Mouse (Mus musculus) v-Abl transformed pro-B cells (cell line): ENCODE measurements around the gene St7.

Experiments
- in situ Hi-C, 2 experiments: fragments of 400-800 bp; cut with MboI; formaldehyde crosslinking; loops; one replicate each; pipeline ENCODE4 v1.15.1; 2025; ENCODE audit not compliant: unreplicated experiment in 2 of 2

Gene St7

DNA sequence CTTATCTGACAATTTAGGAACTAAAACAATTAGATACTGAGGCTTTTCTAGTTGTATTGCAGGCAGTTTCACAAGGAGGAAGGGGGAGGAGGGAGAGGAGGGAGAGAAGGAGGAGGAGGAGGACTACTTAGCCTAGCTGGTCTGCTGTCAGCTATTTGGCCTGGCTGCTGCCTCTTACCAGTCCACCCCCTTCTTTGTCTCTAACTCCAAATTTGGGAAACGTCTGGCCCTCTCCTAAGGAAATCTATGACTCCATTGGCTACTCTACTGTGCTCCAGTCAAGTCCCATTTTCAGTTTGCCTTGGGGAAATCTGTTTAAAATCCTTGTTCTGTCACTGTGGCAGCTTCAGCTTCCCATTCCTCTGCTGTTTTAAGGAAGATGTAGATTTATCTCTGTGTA, 175.1 kb downstream of the St7 start:
- in situ Hi-C loops: no loop called here

DNA sequence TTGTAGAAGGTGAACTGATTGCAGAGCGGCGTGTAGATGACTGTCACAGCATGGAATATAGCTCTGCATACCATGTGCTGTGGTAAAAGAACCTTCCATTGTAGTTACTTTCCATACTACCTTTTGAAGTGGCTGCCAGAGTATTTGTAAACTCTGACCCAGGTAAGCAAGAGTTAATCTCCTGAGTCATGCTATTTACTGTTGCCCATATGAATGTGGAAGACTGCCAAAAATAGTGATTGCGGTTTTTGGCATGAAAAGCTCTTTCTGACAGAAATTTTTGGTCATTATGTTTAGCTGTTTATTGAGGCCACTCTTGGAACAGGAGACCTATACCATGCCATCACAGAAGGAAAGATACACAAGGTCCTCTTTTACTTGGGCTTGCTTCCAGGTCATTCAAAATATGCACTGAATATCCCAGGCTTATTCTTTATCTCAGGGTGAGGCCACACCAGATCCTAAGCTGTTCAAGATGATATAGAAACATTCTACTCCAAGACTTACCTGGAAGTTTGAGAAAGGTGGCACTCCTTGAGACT, 179.2 kb downstream of the St7 start:
- in situ Hi-C loops: no loop called here

DNA sequence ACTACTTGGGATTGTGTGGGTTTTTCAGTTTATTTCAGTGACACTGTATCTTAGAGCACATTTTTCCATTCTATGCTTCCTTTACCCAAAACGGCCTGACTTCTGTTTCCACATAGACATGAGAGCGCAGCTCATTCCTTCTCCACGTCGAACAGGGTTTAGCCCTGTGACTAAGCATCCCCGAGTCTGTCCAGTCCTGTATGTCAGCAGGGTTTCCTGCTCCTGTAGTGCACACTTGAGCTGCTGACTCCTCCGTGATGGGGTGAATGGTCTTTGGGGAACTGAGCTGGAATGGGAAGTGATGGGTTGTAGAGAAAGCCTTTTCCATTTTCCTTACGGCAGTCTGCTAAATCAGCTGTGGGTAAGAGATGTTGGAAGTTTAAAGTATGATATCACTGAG, 182.9 kb downstream of the St7 start:
- in situ Hi-C loops: no loop called here

DNA sequence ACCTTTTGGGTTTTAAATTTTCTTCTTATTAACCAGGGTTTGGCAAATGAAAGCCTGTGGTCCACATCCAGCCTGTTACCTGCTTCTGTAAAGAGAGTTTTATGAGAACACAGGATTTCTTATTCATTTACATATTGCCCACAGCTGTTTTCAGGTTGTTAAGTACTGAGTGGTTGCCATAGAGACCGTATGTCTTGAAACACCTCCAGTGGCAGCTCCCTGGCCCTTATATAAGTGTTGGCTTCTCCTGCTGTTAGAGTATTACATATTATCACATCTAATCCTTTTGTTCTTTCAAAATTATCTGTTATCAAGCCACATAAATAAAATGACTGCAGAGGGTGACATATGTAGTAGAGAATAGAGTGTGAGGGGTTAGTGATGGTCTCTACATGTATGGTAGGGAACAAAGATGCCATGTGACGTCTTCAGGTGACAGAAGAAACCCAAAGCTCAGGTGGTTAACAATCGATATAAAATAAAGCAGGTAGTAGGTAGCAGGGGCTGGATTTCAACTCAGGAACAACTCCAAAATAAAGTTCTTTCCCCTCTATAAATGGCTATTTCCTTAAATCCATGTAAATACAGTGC, 183.4 kb downstream of the St7 start:
- in situ Hi-C loops: no loop called here

DNA sequence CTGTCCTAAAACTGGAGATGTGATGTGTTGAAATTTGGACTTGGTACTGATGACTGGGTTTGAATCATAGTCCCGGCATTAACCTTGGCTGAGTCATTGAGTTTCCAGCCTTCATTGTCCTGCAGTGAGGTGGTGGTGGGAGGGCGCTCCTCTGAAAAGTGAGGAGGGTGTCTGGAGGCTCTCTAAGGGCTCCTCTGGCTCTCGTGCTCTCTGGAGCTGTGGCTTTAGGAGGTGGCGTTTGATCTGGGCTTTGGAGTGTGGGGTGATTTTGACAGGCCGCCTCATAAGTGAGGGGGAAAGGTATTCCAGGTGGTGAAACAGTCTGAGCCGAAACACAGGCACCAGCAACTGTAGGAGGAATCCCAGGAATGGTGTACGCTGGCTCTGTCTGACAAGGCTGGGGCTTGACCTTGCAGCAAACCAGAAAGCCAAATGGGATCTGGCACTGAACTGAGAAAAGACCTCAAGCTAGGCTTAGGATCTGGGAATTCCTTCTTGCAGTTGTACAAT, 184.0 kb downstream of the St7 start:
- in situ Hi-C loops: no loop called here

DNA sequence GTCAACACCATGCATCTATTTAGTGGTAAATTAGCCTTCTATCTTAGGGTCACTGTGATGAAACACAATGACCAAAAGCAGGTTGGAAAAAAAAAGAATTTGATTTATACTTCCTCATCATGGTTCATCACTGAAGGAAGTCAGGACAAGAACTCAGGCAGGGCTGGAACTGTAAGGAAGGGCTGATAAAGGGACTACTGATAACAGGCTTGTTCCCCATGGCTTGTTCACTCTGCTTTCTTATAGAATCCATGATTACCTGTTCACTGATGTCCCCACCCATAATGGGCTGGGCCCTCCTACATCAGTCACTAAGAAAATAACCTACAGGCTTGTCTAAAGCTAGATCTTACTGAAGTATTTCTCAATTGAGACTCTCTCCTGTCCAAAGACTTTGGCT, 190.2 kb downstream of the St7 start:
- in situ Hi-C loops: no loop called here

DNA sequence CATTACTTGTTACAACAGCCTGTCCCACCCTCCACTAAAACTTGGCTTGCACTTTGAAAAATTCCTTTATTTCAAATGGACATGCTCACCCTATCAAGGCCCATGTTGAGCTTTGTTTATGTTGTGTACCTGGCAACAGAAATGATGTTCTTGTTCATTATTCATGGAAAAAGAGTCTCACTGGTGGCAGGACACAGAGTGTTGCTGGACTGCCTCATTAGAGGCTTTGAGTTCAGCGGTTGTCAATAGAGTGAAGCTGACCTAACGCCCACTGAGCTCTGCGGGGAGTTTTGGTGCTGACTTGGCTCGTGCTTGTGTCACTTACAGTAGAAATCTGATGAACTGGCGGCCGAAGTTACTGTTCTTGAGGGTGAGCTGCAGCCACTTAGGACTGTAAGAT, 195.0 kb downstream of the St7 start:
- in situ Hi-C loops: no loop called here

DNA sequence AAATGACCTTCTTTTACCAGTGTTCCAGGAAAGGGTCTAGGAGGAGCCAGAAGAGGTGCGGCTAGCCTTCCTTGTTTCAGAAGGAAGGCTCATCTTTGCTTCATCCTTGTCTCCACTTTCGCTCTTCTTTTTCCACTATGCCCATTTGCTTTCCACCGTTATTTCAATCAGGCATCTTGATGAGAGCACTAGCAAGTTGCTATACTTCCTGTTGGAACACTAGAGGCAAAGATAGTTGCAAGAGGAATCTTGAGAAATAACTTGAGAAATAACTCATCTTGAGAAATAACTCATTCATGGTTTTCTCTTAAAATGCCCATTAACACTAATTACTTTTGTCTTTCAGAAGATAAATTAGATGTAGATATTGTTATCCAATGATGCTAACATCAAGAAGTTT, 202.8 kb downstream of the St7 start:
- in situ Hi-C loops: no loop called here

DNA sequence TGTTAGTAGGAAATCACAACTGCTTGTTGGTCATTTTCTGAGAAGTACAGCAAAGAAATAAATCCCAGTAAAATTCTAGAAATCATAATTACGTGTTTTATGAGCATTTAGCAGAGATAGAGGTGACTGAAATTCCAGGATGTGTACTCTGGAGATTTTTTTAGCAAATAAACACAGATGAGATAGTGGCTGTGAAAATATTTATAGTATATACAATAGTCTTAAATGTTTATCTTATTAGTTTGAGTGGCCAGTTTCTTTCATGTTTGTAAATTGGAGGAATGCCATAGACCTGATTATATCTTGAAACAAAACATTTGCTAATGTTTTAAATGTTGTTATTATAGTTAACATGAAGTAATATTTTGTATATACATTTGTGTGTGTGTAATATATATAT, 205.8 kb downstream of the St7 start:
- in situ Hi-C loops: no loop called here

DNA sequence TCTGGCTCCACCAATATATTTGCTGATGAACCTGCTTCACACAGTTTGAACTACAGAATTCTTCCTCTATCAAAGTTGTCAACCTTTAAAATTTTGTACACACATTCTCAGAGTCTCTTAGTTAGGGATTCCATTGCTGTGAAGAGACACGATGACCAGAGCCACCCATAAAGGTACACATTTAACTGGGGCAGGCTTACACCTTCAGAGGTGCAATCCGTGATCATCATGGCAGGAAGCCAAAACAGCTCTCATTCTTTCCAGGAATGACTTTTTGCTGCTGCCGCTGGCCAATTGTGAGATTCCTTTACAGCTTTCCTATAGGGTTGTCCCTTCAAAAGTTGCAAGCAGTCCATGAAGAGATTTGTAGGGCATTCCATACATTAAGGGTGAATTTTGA, 210.6 kb downstream of the St7 start:
- in situ Hi-C loops: no loop called here

DNA sequence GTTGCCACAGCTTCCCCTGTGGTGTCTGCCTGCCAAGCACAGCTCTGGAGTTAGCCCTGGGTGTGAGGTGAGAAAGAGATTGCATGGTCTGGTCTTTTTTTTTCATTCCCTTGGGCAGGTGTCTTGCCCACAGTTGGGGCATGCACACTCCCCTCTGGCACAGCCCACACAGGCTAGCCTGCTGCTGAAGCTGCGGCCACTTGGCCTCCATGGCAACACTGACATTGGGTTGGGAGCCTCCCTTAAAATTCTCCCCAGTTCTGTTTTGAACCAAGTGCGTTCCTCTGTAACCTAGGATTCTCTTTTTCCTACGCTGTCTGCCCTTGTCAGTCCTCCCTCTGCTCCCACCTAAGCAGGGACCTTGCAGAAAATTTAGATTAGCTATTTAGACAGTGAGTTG, 213.0 kb downstream of the St7 start:
- in situ Hi-C loops: no loop called here

DNA sequence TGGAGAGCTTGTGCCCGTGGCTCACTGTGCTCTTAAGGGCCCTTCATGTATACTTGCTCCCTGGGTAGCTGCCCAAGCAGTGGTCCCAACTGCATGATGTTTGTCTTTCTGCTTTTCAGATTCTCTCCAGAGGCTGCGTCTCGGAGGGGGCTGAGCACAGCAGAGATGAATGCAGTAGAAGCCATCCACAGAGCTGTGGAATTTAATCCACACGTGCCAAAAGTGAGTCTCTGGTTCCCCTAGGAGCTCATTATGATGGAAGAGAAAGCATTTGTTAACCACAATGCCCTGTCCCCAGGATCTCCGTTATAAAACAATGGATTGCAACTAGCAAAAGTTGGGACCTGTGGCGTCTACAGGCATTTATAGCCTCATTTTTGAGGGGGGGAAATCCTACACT, 213.6 kb downstream of the St7 start:
- in situ Hi-C loops: no loop called here

DNA sequence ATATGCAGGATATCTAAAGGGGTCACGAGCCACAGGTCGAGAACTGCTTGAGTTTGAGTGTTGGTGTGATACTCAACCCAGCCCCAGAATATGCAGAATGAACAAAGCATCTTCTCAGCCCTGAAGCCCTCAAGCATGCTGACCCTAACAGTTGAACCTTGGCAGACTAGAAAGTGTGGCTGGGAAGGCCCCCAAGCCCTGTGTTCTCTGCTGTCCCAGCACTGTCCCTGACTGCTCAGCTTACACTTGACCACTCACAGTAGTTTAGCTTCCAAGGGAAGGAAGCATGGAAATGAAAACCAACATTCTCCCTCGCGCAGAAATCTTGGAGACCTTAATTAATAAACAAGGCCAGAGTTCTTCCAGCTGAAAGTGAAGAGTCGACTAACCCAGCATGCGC, 219.6 kb downstream of the St7 start:
- in situ Hi-C loops: no loop called here

DNA sequence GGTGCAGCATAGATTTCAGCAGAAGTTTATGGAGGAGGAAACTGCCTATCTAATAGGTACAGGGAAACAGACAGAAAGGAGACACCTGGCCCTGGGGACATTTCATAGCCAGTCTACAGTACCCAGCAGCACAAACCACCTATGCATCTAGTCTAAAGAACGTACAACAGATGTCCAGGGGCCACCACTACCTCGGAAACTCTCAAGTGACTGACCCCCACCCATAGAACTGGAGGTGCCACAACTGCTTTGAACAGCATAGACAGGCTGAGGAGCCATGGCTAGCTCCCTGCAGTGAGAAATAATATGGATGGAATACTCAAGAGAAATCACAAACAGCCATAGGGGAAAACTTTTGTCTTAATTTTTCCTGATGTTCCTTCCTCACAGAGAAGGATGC, 220.1 kb downstream of the St7 start:
- in situ Hi-C loops: no loop called here

DNA sequence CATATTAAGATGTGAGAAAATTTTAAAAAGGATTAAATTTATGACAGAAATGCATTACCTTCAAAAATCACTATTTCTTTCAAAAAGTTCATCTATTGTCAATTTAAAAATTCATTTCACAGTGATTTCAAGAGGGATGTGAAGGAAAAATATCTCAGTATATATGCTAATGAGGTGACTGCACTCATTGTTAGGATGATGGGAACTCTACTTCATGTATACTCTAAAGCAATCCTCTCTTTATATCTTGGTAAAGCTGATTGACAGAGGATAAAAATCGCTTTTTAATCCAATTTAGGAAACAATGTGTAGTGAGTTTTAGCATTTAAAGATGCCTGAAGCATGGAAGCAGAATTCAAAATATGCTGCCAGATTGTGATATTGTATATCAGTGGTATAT, 220.6 kb downstream of the St7 start:
- in situ Hi-C loops: no loop called here

DNA sequence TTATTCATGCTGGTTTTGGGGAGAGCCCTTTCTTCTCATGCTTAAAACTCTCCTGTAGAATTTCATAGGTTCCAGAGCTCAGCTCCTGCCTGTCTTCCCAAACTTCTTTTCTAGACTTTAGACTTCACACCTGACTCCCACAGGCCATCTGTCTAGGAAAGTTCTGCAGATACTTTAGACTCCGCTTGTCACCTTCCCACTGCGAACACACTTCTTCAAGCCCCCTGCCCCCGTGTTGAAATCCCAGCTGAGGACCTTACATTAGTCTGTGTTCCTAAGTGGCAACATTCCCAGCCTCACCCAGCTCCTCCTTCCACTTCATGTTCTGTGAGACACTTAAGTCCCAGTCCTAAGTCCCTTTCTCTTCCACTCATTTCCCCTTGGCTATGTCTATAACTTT, 221.6 kb downstream of the St7 start:
- in situ Hi-C loops: no loop called here

DNA sequence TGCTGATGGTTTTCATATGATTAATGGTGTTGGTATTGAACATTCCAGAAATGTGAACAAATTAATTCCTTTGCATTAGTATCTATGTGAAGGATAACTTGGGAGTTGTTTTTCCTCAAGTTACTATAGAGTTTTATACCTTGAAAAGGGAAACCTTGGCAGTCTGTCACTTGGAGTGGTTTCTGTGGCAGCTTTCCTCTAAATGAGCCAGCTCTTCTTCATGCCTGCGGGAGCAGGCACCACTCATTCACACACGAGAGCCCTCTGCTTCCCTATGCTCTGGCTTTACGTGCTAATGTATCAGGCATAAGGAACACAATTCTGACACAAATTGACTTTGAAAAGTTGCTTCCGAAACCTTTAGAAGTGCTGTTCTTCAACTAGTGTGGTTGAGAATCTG, 224.5 kb downstream of the St7 start:
- in situ Hi-C loops: no loop called here

DNA sequence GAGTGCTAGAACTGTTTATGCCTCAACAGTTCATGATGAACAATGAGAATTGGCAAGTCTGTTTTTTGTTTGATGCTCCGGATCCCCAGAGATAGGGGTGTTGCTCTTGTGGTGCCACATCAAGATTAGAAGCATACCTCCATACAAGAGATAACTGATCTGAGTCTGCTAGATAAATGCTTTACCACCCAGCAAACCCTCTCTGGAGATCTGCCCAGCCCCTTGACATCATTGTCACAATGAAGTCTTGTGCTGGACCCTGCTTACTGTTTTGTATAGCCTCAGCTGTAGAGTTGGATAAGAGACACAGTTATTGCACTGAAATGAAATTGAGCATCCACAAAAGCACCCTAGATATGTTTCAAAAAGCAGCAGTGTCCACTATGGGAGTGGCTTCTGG, 229.4 kb downstream of the St7 start:
- in situ Hi-C loops: no loop called here

DNA sequence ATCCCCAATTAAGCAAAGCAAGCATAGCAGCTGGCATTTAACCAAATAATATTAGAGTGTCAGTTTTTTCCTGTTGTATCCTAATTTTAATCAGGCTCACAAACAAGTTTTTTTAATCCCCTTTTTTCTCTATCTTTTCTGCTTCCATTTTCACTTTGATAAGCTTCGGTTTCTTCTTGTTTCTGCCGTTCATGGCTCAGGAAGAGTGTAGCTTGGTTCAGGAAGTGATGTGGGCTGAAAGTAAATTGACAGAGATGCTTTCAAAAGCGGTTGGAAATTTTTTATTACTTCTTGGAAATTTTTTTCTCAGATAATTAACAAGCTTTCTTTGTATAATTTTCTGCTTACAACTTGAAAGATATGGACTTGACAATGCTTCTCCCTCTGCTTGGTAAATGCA, 230.2 kb downstream of the St7 start:
- in situ Hi-C loops: no loop called here

DNA sequence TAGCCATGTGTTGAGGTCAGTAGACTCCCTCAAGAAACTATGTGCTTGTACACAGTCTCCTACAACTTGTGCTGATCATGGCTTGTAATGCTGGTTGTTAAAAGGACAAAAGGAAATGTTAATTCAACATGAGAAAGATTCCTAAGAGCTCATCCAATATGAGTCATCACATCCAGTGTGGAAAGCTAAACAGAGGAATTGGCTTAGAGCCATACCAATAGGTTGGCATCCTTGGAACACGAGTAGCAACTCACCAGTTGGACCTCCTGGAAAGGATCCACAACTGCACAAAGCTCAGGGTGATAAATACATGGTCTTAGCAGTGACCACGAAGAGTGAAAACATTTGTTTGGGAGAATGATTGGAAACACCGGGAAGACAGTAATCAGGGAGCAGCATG, 230.6 kb downstream of the St7 start:
- in situ Hi-C loops: no loop called here

DNA sequence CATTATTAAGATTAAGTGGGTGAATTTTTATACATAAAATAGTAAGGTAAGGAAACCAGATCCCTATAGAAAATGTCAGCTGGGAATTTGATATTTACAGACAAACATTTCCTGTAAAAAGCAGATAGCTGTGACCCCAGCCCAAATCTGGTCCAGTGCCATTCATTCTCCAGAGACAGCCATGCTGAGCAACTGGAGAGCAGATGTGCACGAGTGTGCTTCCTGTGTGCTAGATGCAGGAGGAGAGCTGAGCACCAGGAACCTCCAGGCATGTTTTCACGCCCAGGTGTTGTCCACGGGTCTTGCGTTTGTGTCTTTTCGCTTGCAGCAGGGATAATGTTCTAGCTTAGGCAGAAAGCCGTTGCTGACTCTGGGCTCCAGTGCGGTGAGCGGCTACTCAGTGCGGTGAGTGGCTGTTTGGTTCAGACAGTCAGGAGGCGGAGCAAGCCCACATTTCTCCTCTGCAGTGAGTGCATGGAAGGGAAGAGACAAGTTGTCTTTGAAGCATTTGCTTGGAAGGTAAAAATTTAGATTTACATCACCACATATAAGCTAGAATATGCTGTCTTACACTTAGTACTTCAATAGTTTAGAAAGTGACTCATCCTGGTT, 231.3 kb downstream of the St7 start:
- in situ Hi-C loops: no loop called here

DNA sequence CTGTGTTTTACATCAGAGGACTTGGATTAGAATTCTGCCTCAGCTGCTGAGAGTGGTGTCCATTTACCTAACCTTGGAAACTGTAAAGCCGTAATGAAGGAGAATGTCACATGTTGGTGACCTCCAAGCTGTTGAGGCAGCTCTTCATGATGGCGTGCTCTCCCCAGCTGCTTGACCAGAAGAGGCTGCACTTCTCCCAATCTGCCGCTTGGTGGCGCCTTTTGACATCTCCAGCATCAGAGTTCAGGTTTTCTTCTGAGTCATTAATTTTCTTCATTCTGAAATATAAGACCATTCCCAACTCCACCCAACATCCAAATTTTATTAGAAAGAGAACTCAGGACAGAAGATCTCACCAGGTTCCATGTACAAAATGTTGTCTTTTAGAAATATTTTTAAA, 232.5 kb downstream of the St7 start:
- in situ Hi-C loops: no loop called here

DNA sequence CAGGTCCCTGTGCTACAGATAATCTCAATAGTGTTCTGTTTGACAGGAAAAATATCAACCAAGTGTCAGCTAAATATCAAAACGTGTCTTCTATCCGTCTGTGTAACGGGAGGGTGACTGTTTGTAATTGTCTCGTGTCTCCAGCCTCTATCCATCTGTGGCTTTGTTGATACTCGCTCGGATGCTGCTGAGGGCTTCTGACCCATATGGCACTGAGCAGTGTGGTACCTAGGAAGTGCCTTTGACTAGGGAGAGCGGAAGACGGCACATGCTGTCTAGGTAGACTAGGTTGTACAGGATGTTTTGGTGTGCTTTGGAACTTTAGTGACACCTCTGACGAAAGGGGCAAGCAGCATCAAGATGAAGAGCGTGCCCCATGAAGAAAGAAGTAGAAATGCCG, 235.0 kb downstream of the St7 start:
- in situ Hi-C loops: no loop called here
